Mouse (Mus musculus) kidney, postnatal 0 days (tissue): ENCODE data around the gene Gpr35. TPM values are rescaled to one million over a fixed set of nuclear protein-coding genes. Genes with fewer than 3 reads are reported as not detected.

ENCODE experiments used
- ATAC-seq: fragments of 200-750 bp; cut with Nextera tagmentation; replicated peaks from 2 replicates; pipeline ENCODE4 v1.8.0; 2017; ENCODE audit warnings: low read depth, moderate number of reproducible peaks, moderate TSS enrichment, moderate library complexity; ENCODE audit not compliant: low FRiP score
- DNase-seq: peaks from one replicate; pipeline ENCODE4 v3.0.0-alpha.2; 2016; ENCODE audit warnings: low spot score
- H3K27ac ChIP-seq: fragments of 300-500 bp; sonication (generic); 2 replicates; pipeline ENCODE4 v1.5.1; 2014; ENCODE audit warnings: mild to moderate bottlenecking
- H3K27me3 ChIP-seq: fragments of 300-500 bp; sonication (generic); 2 replicates; pipeline ENCODE4 v1.6.1; 2014; ENCODE audit warnings: low read length, mixed read lengths; ENCODE audit not compliant: insufficient read depth
- H3K36me3 ChIP-seq: fragments of 300-500 bp; sonication (generic); 2 replicates; pipeline ENCODE4 v1.6.1; 2014; ENCODE audit warnings: low read length, mixed read lengths; ENCODE audit not compliant: insufficient read depth
- H3K4me1 ChIP-seq: fragments of 300-500 bp; sonication (generic); replicated peaks from 2 replicates; pipeline ENCODE4 v1.6.1; 2014; ENCODE audit warnings: antibody characterized with exemption, low read length, mixed read lengths; ENCODE audit not compliant: insufficient read depth
- H3K4me2 ChIP-seq: fragments of 300-500 bp; sonication (generic); 2 replicates; pipeline ENCODE4 v1.6.1; 2014; ENCODE audit warnings: mild to moderate bottlenecking, low read length, moderate library complexity, mixed read lengths
- H3K4me3 ChIP-seq: fragments of 300-500 bp; sonication (generic); replicated peaks from 2 replicates; pipeline ENCODE4 v1.5.1; 2014; ENCODE audit warnings: low read depth, low read length
- H3K9ac ChIP-seq: fragments of 300-500 bp; sonication (generic); 2 replicates; pipeline ENCODE4 v1.6.1; 2014; ENCODE audit warnings: low read depth, low read length
- H3K9me3 ChIP-seq: fragments of 300-500 bp; sonication (generic); replicated peaks from 2 replicates; pipeline ENCODE4 v1.6.1; 2016; ENCODE audit warnings: low read length, inconsistent platforms, mixed read lengths
- CTCF ChIP-seq: IDR thresholded peaks from 2 replicates; pipeline ENCODE4 v1.5.1; 2016; ENCODE audit warnings: antibody characterized with exemption, low read depth, mild to moderate bottlenecking, moderate library complexity
- WGBS: fragments of 180-500 bp; shearing (Covaris S2); extraction: QIAGEN DNeasy Blood & Tissue Kit; methylation state at CpG from one replicate; pipeline ENCODE4 v1.1.7; 2014; 5-methylcytosine and 5-hydroxymethylcytosine counted together
- polyA plus RNA-seq: library from polyadenylated mRNA; unstranded; fragments of >200 nt; fragmentation: Nextera tagmentation; extraction: Ambion mirVana; gene quantifications from 2 replicates; pipeline ENCODE4 v1.2.1, GENCODE M21; 2015

Gene Gpr35
- polyA plus RNA-seq, 1 experiment from 2014 or later, result 0.42 TPM

GRCm38 (mm10) chr1:93029387-93029786, 78.7 kb downstream of the Gpr35 start:
- 95% methylated on average over 10 of the region's 10 CpGs for WGBS
- Histone ChIP-seq H3K4me3 (no peak overlapping the region), H3K9me3 (no peaks in the 10 kb centered on the region), H3K4me1 (no peaks in the 10 kb centered on the region), H3K4me2 (no peak overlapping the region), H3K9ac (no peak overlapping the region), H3K36me3 (no peaks in the 10 kb centered on the region), H3K27ac (no peak overlapping the region), H3K27me3 (no peaks in the 10 kb centered on the region)
- ATAC-seq, result no peak
- TF ChIP-seq CTCF, result no peak
- no peak for DNase-seq

- TF ChIP-seq CTCF, result no peak
- no peaks in the 10 kb centered on the region for H3K36me3 ChIP-seq
- 66% methylated on average over 2 of the region's 2 CpGs for WGBS
These were observed 79.4 kb downstream of the Gpr35 start for GRCm38 (mm10) chr1:93030060-93030459.

DNA sequence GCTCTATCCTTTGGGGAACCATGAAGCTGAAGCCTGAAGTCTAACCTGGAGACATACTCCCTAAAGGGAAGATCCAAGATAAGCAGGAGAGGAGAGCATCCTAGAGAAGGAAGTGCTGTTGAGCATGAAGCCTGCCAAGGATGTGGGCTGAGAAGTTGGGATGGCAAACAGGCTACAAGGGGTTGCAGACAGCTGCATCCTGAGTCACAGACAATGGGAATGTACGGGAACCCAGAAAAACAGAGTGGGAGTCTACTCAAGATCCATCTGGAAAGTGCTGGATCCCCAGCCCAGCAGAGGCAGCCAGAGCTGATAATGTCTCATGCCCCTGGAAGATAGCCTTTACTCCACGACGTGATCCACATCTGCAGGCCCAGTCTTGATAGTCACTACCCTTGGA, 80.5 kb downstream of the Gpr35 start:
- no peak overlapping the region for H3K9ac ChIP-seq
- WGBS, result 89% methylated on average over 3 of the region's 3 CpGs

More at GRCm38 (mm10) chr1:93030060-93030459, 79.4 kb downstream of the Gpr35 start:
- Histone ChIP-seq H3K4me3 (no peak overlapping the region), H3K27me3 (no peaks in the 10 kb centered on the region), H3K4me1 (no peaks in the 10 kb centered on the region), H3K9ac (no peak overlapping the region), H3K27ac (no peak overlapping the region), H3K4me2 (no peak overlapping the region), H3K9me3 (no peaks in the 10 kb centered on the region)
- no peak for DNase-seq
- ATAC-seq, result no peak

GRCm38 (mm10) chr1:93033989-93034388, 83.3 kb downstream of the Gpr35 start:
- TF ChIP-seq CTCF, result peak; percentile 25; the same call in 1 of the 2 replicates
- ATAC-seq, result no peak
- H3K4me3 ChIP-seq, result no peak overlapping the region
- 42% methylated on average over 8 of the region's 8 CpGs for WGBS
- no peaks in the 10 kb centered on the region for H3K9me3 ChIP-seq
- no peak overlapping the region for H3K27ac ChIP-seq
- no peaks in the 10 kb centered on the region for H3K4me1 ChIP-seq
- H3K4me2 ChIP-seq, result no peak overlapping the region
- no peaks in the 10 kb centered on the region for H3K36me3 ChIP-seq
- no peak for DNase-seq
- no peak overlapping the region for H3K9ac ChIP-seq
- no peaks in the 10 kb centered on the region for H3K27me3 ChIP-seq

More for the DNA sequence above, 80.5 kb downstream of the Gpr35 start:
- no peaks in the 10 kb centered on the region for H3K27me3 ChIP-seq
- H3K4me3 ChIP-seq, result no peak overlapping the region
- no peaks in the 10 kb centered on the region for H3K9me3 ChIP-seq
- ATAC-seq, result no peak
- no peaks in the 10 kb centered on the region for H3K36me3 ChIP-seq
- DNase-seq, result no peak
- H3K4me2 ChIP-seq, result no peak overlapping the region
- no peak overlapping the region for H3K27ac ChIP-seq
- H3K4me1 ChIP-seq, result no peaks in the 10 kb centered on the region
- TF ChIP-seq CTCF, result no peak

DNA sequence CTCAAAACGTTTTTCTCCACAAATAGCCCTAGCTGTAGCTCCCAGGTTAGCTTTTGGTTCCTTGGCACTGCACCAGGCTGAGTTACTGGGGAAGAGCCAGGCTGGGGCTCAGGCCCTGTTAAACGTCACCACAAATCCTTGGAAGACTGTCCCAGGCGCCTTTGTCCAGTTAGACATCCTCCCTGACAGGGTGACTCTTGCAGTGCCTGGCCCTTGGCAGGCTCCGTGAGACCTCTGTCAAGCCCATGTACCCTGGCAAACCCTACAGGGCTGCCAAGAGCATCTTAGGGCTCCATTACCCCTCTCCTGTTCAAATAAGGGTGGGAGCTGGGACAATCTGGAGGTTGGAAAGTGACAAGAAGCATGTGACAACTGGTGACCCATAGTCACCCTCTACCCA, 85.3 kb downstream of the Gpr35 start:
- no peak overlapping the region for H3K4me2 ChIP-seq
- no peaks in the 10 kb centered on the region for H3K9me3 ChIP-seq
- TF ChIP-seq CTCF, result no peak
- H3K27me3 ChIP-seq, result no peaks in the 10 kb centered on the region
- no peaks in the 10 kb centered on the region for H3K36me3 ChIP-seq
- H3K27ac ChIP-seq, result no peak overlapping the region
- DNase-seq (no peak), ATAC-seq (no peak)
- H3K4me1 ChIP-seq, result no peaks in the 10 kb centered on the region
- H3K4me3 ChIP-seq, result no peak overlapping the region
- 69% methylated on average over 4 of the region's 4 CpGs for whole genome bisulfite sequencing
- no peak overlapping the region for H3K9ac ChIP-seq

Other genes with a start within 250 kb of the Gpr35 start
- gene Gpc1, start 119.2 kb upstream of the Gpr35 start, polyA plus RNA-seq, result 38.7 and 39.8 TPM in 2 replicates
- 0.14 and 0.43 TPM in 2 replicates for gene Ankmy1, start 48.0 kb upstream of the Gpr35 start, polyA plus RNA-seq
- 20.4 and 22.3 TPM in 2 replicates for gene Dusp28, start 43.9 kb upstream of the Gpr35 start, polyA plus RNA-seq
- gene Rnpepl1, start 40.1 kb upstream of the Gpr35 start, polyA plus RNA-seq, result 39.3 and 39.4 TPM in 2 replicates
- gene Capn10, start 16.5 kb upstream of the Gpr35 start, polyA plus RNA-seq, result 31.0 and 32.2 TPM in 2 replicates
- gene Aqp12, start 55.5 kb downstream of the Gpr35 start, polyA plus RNA-seq, result not detected in 2 replicates
- 3.7 and 4.8 TPM in 2 replicates for gene Kif1a, start 151.1 kb downstream of the Gpr35 start, polyA plus RNA-seq
- 0.24 and 0.33 TPM in 2 replicates for gene Agxt, start 184.4 kb downstream of the Gpr35 start, polyA plus RNA-seq
- gene 2310007B03Rik, start 210.1 kb downstream of the Gpr35 start, polyA plus RNA-seq, result 3.1 and 3.4 TPM in 2 replicates
- 0.06 and 0.14 TPM in 2 replicates for gene Crocc2, start 217.9 kb downstream of the Gpr35 start, polyA plus RNA-seq